Mouse (Mus musculus) C2C12 (cell line): Measurements from ENCODE around the gene Dcbld2. TPM values are rescaled to one million over a fixed set of nuclear protein-coding genes. Genes with fewer than 3 reads are reported as not detected.

ENCODE experiments used
- H3K27me3 ChIP-seq: one replicate; pipeline ENCODE4 v1.6.1; 2011; ENCODE audit not compliant: control insufficient read depth, insufficient read depth, insufficient read length
- H3K36me3 ChIP-seq: one replicate; pipeline ENCODE4 v1.6.1; 2011; ENCODE audit not compliant: control insufficient read depth, insufficient read depth
- H3K4me3 ChIP-seq: one replicate; pipeline ENCODE4 v1.5.1; 2011; ENCODE audit warnings: mild to moderate bottlenecking, control low read depth; ENCODE audit not compliant: poor library complexity, insufficient read depth, severe bottlenecking
- H3K79me2 ChIP-seq: one replicate; pipeline ENCODE4 v1.6.1; 2011; ENCODE audit not compliant: control insufficient read depth, insufficient read depth
- H3K79me3 ChIP-seq: one replicate; pipeline ENCODE4 v1.6.1; 2011; ENCODE audit warnings: low read depth, control low read depth
- H3ac ChIP-seq: one replicate; pipeline ENCODE3; 2011; ENCODE audit warnings: low read depth; ENCODE audit not compliant: control insufficient read depth, insufficient read length
- CEBPB ChIP-seq: IDR thresholded peaks from one replicate; pipeline ENCODE4 v1.6.1; 2011; ENCODE audit warnings: low read depth, mild to moderate bottlenecking, control low read depth, moderate library complexity
- CTCF ChIP-seq: IDR thresholded peaks from one replicate; pipeline ENCODE4 v1.5.1; 2011; ENCODE audit not compliant: control insufficient read depth, insufficient read depth, insufficient read length
- FOSL1 ChIP-seq: IDR thresholded peaks from one replicate; pipeline ENCODE4 v1.8.0; 2011; ENCODE audit warnings: mild to moderate bottlenecking, low read length; ENCODE audit not compliant: poor library complexity, insufficient read depth, severe bottlenecking
- MAX ChIP-seq: IDR thresholded peaks from one replicate; pipeline ENCODE4 v1.6.1; 2011; ENCODE audit warnings: mild to moderate bottlenecking, control low read depth
- MYOD1 ChIP-seq: IDR thresholded peaks from one replicate; pipeline ENCODE4 v1.6.1; 2011; ENCODE audit warnings: low read depth; ENCODE audit not compliant: control insufficient read depth, insufficient read length
- MYOG ChIP-seq: IDR thresholded peaks from one replicate; pipeline ENCODE4 v1.6.1; 2011; ENCODE audit not compliant: control insufficient read depth, insufficient read length; ENCODE audit errors: extremely low read depth
- USF1 ChIP-seq: IDR thresholded peaks from one replicate; pipeline ENCODE4 v1.6.1; 2011; ENCODE audit warnings: low read depth, mild to moderate bottlenecking, control low read depth, moderate library complexity
- polyA plus RNA-seq: library from polyadenylated mRNA; unstranded; fragments of >200 nt; fragmentation: generic; extraction: Trizol; gene quantifications from one replicate; pipeline ENCODE4 v1.2.1, GENCODE M21; 2012; ENCODE audit warnings: missing spikeins

The Dcbld2 gene
- polyA plus RNA-seq, 1 experiment: 14.1 TPM

- Histone ChIP-seq H3K79me3 (no peaks in the 10 kb centered on the region), H3K4me3 (no peak overlapping the region), H3K27me3 (no peaks in the 10 kb centered on the region), H3K36me3 (no peaks in the 10 kb centered on the region), H3ac (no peak overlapping the region), H3K79me2 (no peaks in the 10 kb centered on the region)
- TF ChIP-seq FOSL1: no peak
- TF ChIP-seq USF1: no peak
Measured at GRCm38 (mm10) chr16:58499650-58500049, 91.4 kb downstream of the Dcbld2 start.

DNA sequence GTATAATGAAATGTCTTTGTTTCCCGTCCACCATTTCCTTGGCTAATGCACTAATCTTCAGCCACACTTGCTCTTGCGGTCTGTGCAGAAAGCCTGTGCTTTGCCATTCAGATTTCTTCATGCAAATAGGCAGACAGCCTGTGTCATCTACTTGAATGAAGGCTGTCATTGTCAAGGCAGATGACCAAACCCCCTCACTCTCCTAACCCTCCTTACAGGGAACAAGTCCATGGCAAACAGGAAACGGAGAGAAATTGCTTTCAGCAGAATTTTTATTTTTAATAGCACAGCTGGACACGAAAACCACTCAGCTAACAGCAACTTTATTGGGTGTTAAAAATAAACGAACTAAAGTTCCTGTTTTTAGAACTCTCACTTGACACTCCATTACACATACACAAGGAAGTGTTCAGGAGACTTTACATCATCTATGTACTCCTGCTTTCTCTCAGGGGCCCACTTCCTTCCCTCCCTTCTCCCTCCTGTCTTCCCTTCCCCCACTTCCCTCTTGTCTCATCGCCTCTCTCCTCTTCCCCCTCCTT lies 93.6 kb downstream of the Dcbld2 start:
- Histone ChIP-seq H3ac (no peak overlapping the region), H3K79me3 (no peaks in the 10 kb centered on the region), H3K79me2 (no peaks in the 10 kb centered on the region), H3K4me3 (no peak overlapping the region), H3K27me3 (no peaks in the 10 kb centered on the region), H3K36me3 (no peaks in the 10 kb centered on the region)
- no peak for TF ChIP-seq MYOD1
- no peak for TF ChIP-seq CEBPB
- no peak for TF ChIP-seq USF1
- no peak for TF ChIP-seq FOSL1
- TF ChIP-seq CTCF: no peak
- no peak for TF ChIP-seq MYOG
- no peak for TF ChIP-seq MAX

- no peak for TF ChIP-seq CEBPB
- no peak for TF ChIP-seq MYOD1
- TF ChIP-seq FOSL1: no peak
- TF ChIP-seq MYOG: no peak
- no peak for TF ChIP-seq MAX
- no peak for TF ChIP-seq CTCF
- no peak for TF ChIP-seq USF1
- no peaks in the 10 kb centered on the region for H3K36me3 ChIP-seq
- H3K79me2 ChIP-seq: no peaks in the 10 kb centered on the region
- H3K4me3 ChIP-seq: no peak overlapping the region
- H3K79me3 ChIP-seq: no peaks in the 10 kb centered on the region
- no peaks in the 10 kb centered on the region for H3K27me3 ChIP-seq
- no peak overlapping the region for H3ac ChIP-seq
Measured at GRCm38 (mm10) chr16:58502566-58502965, 94.3 kb downstream of the Dcbld2 start.

- TF ChIP-seq MYOG (no peak), USF1 (no peak), CEBPB (no peak), CTCF (no peak), MAX (no peak), MYOD1 (no peak), FOSL1 (no peak)
- no peak overlapping the region for H3K4me3 ChIP-seq
- no peaks in the 10 kb centered on the region for H3K36me3 ChIP-seq
- no peaks in the 10 kb centered on the region for H3K79me2 ChIP-seq
- no peaks in the 10 kb centered on the region for H3K79me3 ChIP-seq
- no peaks in the 10 kb centered on the region for H3K27me3 ChIP-seq
- H3ac ChIP-seq: no peak overlapping the region
Measured at GRCm38 (mm10) chr16:58504945-58505344, 96.7 kb downstream of the Dcbld2 start.

DNA sequence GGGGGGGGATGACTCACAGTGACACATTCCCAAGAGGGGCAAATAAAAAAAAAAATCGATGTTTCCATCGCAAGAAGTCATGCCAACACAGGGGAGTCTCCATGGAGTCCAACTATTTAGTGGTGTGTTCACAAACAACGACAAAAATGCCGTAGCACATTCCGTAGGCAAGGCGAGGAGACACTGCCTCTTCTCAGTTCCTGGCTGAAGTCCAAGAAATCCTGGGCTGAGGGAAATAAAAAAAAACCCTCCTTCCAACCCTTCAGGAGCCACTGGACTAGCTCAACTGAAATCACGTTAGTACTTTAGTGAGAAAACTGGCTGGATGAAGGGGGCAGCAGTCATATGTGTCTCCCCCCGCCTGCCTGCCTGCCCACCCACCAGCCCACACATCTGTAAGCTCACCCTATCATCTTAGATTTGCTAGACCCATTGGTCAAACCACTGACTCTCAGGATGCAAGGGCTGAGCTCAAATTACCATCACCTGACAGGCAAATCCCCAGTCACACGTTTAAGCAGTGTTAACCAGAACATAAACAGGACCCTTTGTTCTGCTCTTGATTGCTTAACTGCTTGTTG lies 104.0 kb downstream of the Dcbld2 start:
- Histone ChIP-seq H3K79me3 (no peaks in the 10 kb centered on the region), H3ac (no peak overlapping the region), H3K79me2 (no peaks in the 10 kb centered on the region), H3K4me3 (no peak overlapping the region), H3K36me3 (no peaks in the 10 kb centered on the region), H3K27me3 (no peaks in the 10 kb centered on the region)
- TF ChIP-seq CTCF (no peak), MYOG (no peak), MAX (no peak), FOSL1 (no peak), MYOD1 (no peak), CEBPB (no peak), USF1 (peak; percentile 19)

DNA sequence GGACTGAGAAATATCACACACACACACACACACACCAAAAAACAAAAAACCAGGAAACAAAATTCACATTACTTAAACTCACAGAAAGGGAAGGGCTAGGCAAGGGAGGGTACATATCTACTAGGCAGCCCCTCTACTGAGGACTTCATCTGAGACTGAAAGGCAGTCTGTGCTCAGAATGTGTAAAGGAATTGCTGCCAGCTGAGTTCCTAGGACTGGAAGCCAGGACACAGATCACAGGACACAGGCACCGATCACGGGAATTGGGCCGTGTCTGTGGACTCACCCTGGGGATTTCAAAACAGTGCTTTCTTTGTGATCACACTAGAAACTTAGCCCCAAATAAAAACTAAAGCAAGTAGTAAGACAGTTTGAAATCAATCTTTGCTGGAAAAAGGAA lies 104.6 kb downstream of the Dcbld2 start:
- no peak for TF ChIP-seq FOSL1
- TF ChIP-seq CTCF: no peak
- TF ChIP-seq MYOG: no peak
- no peak for TF ChIP-seq MYOD1
- TF ChIP-seq CEBPB: no peak
- TF ChIP-seq USF1: no peak
- TF ChIP-seq MAX: no peak
- H3ac ChIP-seq: no peak overlapping the region
- no peaks in the 10 kb centered on the region for H3K79me2 ChIP-seq
- no peaks in the 10 kb centered on the region for H3K36me3 ChIP-seq
- no peaks in the 10 kb centered on the region for H3K79me3 ChIP-seq
- H3K27me3 ChIP-seq: no peaks in the 10 kb centered on the region
- H3K4me3 ChIP-seq: no peak overlapping the region
